Mouse (Mus musculus) CH12.LX (cell line): Measurements from ENCODE around the gene Pnpla2.

Experiments
- CTCF ChIP-seq, 2 experiments: IDR thresholded peaks in 1 of 2; conservative IDR thresholded peaks in 1 of 2; 2 replicates each; pipeline ENCODE4 v1.5.1; 2011 to 2012; ENCODE audit warnings: low read depth in 2 of 2, low read length in 2 of 2, improper control_type of control experiment in 1 of 2, inconsistent platforms in 1 of 2, mild to moderate bottlenecking in 1 of 2, moderate library complexity in 1 of 2
- E2F4 ChIP-seq: IDR thresholded peaks from 2 replicates; pipeline ENCODE4 v1.6.1; 2011; ENCODE audit warnings: low read depth, low read length, improper control_type of control experiment; ENCODE audit not compliant: insufficient replicate concordance
- ETS1 ChIP-seq: conservative IDR thresholded peaks from 2 replicates; pipeline ENCODE4 v1.6.1; 2012; ENCODE audit warnings: low read depth, mild to moderate bottlenecking, inconsistent platforms, low read length, improper control_type of control experiment, moderate library complexity
- HCFC1 ChIP-seq: IDR thresholded peaks from 2 replicates; pipeline ENCODE4 v1.6.1; 2012; ENCODE audit warnings: low read depth, mild to moderate bottlenecking, inconsistent platforms, low read length, improper control_type of control experiment
- IRF4 ChIP-seq: IDR thresholded peaks from 2 replicates; pipeline ENCODE4 v1.6.1; 2014; ENCODE audit warnings: low read depth, mild to moderate bottlenecking, inconsistent platforms, low read length, improper control_type of control experiment
- MAZ ChIP-seq: IDR thresholded peaks from 2 replicates; pipeline ENCODE4 v1.6.1; 2012; ENCODE audit warnings: low read depth, mild to moderate bottlenecking, inconsistent platforms, low read length, improper control_type of control experiment, moderate library complexity
- NRF1 ChIP-seq: IDR thresholded peaks from 2 replicates; pipeline ENCODE4 v1.6.1; 2014; ENCODE audit warnings: low read depth, mild to moderate bottlenecking, inconsistent platforms, low read length, improper control_type of control experiment, moderate library complexity
- POLR2A ChIP-seq: IDR thresholded peaks from 2 replicates; pipeline ENCODE4 v1.6.1; 2011; ENCODE audit warnings: low read depth, mild to moderate bottlenecking, improper control_type of control experiment, low read length
- SMC3 ChIP-seq: IDR thresholded peaks from 2 replicates; pipeline ENCODE4 v1.6.1; 2011; ENCODE audit warnings: low read depth, low read length, improper control_type of control experiment
- TCF12 ChIP-seq: IDR thresholded peaks from 2 replicates; pipeline ENCODE4 v1.6.1; 2014; ENCODE audit warnings: low read depth, mild to moderate bottlenecking, inconsistent platforms, low read length, improper control_type of control experiment
- UBTF ChIP-seq: IDR thresholded peaks from 2 replicates; pipeline ENCODE4 v1.6.1; 2012; ENCODE audit warnings: low read depth, mild to moderate bottlenecking, inconsistent platforms, low read length, improper control_type of control experiment, moderate library complexity
- USF2 ChIP-seq: conservative IDR thresholded peaks from 2 replicates; pipeline ENCODE4 v1.6.1; 2011; ENCODE audit warnings: low read depth, low read length, improper control_type of control experiment

GRCm38 (mm10) chr7:141460001-141460390, 5.0 kb downstream of the Pnpla2 start:
- TF ChIP-seq SMC3 (no peak), NRF1 (no peak), TCF12 (no peak), CTCF (conservative IDR thresholded peaks at IDR 0.05 in 1 of 2, IDR thresholded peaks at IDR 0.05 in 1 of 2; ENCODE audit: low read depth in 2 of 2, low read length in 2 of 2) (no peak), USF2 (no peak), MAZ (no peak), POLR2A (no peak), UBTF (no peak), E2F4 (no peak), HCFC1 (no peak), IRF4 (no peak), ETS1 (no peak)
